Mouse (Mus musculus): ENCODE measurements at regions not wholly inside any gene's neighbourhood (a gene's known extent, or its start where the extent isn't known, plus 50 kb on each side); places are given as distances from the start of the nearest gene placed in this dataset.

DNA sequence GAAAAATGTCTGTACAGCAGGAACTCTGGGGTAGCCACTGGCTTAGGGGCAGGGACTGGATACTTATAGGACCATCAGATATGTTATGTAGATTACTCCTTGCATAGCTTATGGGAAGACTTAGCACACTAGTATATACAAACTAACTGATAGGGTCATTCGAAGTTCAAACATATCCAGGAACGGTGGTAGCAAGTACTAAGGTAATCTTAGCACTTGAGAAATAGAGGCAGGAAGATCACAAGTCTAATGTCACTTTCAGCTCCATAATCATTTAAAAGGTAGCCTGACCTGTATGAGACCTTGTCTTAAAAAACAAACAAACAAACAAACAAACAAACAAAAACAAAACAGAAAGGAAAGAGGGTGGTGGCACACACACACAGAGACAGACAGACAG is 85.1 kb upstream of the S1pr1 start:
- TF ChIP-seq EP300 (IDR thresholded peaks at IDR 0.05) (no peak), CTCF (IDR thresholded peaks at IDR 0.05) (no peak)
